Comparison of ENCODE assay signal across 8 mouse cellular contexts in genomic region chr7:24944257-24944950, GRCm38 (mm10). TPM values are rescaled to one million over a fixed set of nuclear protein-coding genes. Genes with fewer than 3 reads are reported as not detected.
DNase-seq lines count a peak whose midpoint lies in the region; ATAC-seq lines count a peak whose summit lies in the region.
"Had no signal": no experiment of that assay in that cellular context is flagged by ENCODE, and none has a peak within 500 bp of the region (broad histone marks: within the 10 kb centered on the region; RNA-seq: fewer than 3 reads in every experiment).

Gm4881 (minus strand) TSS chr7:24944494.

- WGBS in forebrain, embryonic 11.5 days: under 1% methylated on average over 71 of the region's 72 CpGs
- under 1% methylated on average over 57 of the region's 72 CpGs for WGBS in limb, embryonic 12.5 days
- under 1% methylated on average over 70 of the region's 72 CpGs for WGBS in stomach, embryonic 14.5 days

- H3K4me3 ChIP-seq in megakaryocyte, embryonic 14.5 days (replicated peaks): peak within 1 kb of the TSS; percentile 76
- peak within 1 kb of the TSS; percentile 32 for H3K4me3 ChIP-seq in forebrain, embryonic 11.5 days (ENCODE audit: low read depth, low read length)
- peak within 1 kb of the TSS; percentile 38 for H3K4me3 ChIP-seq in limb, embryonic 12.5 days (replicated peaks)
- peak within 1 kb of the TSS; percentile 32 for H3K4me3 ChIP-seq in stomach, embryonic 14.5 days (ENCODE audit: low read depth, low read length)

- H3K9ac ChIP-seq in forebrain, embryonic 11.5 days (ENCODE audit: low read length): peak within 1 kb of the TSS; percentile 37
- peak within 1 kb of the TSS; percentile 45 for H3K9ac ChIP-seq in limb, embryonic 12.5 days (replicated peaks)
- H3K9ac ChIP-seq in stomach, embryonic 14.5 days (replicated peaks; ENCODE audit: low read depth, low read length): no peak within 1 kb of the TSS

- H3K27me3 ChIP-seq in megakaryocyte, embryonic 14.5 days (replicated peaks): peaks cover 99% of the 10 kb centered on the region
- peaks cover 84% of the 10 kb centered on the region for H3K27me3 ChIP-seq in forebrain, embryonic 11.5 days (ENCODE audit: control insufficient read depth, insufficient read depth, low read length)
- H3K27me3 ChIP-seq in limb, embryonic 12.5 days: peaks cover 100% of the 10 kb centered on the region
- peaks cover 71% of the 10 kb centered on the region for H3K27me3 ChIP-seq in stomach, embryonic 14.5 days (ENCODE audit: control insufficient read depth, insufficient read depth, low read length)

- H3K9me3 ChIP-seq in megakaryocyte, embryonic 14.5 days: no peaks in the 10 kb centered on the region
- H3K9me3 ChIP-seq in forebrain, embryonic 11.5 days (ENCODE audit: control insufficient read depth, low read length): no peaks in the 10 kb centered on the region
- H3K9me3 ChIP-seq in limb, embryonic 12.5 days: no peaks in the 10 kb centered on the region
- H3K9me3 ChIP-seq in stomach, embryonic 14.5 days (ENCODE audit: control insufficient read depth, low read depth, low read length): no peaks in the 10 kb centered on the region

- no peak for DNase-seq in forebrain, embryonic 11.5 days (ENCODE audit: low spot score)
- DNase-seq in layer of hippocampus, postnatal 14 days (ENCODE audit: low spot score in 2 of 2): no peak
- no peak for DNase-seq in right cerebral cortex, postnatal 25 days

- no peak within 1 kb of the TSS for H3K27ac ChIP-seq in forebrain, embryonic 11.5 days (ENCODE audit: low read depth, low read length)
- H3K27ac ChIP-seq in limb, embryonic 12.5 days: no peak within 1 kb of the TSS
- H3K27ac ChIP-seq in stomach, embryonic 14.5 days (ENCODE audit: low read length): no peak within 1 kb of the TSS

- H3K4me1 ChIP-seq in megakaryocyte, embryonic 14.5 days: peaks cover 24% of the 10 kb centered on the region
- H3K4me1 ChIP-seq in forebrain, embryonic 11.5 days (replicated peaks; ENCODE audit: control insufficient read depth, insufficient read depth, low read length): peaks cover 5% of the 10 kb centered on the region; the same call in 1 of the 2 replicates
- peaks cover 9% of the 10 kb centered on the region for H3K4me1 ChIP-seq in limb, embryonic 12.5 days (replicated peaks)
- H3K4me1 ChIP-seq in stomach, embryonic 14.5 days (ENCODE audit: control insufficient read depth, insufficient read depth, low read length): no peaks in the 10 kb centered on the region

- no peak for ATAC-seq in megakaryocyte, adult 5-6 weeks (ENCODE audit: poor library complexity, severe bottlenecking)
- no peak for ATAC-seq in forebrain, embryonic 11.5 days (replicated peaks; ENCODE audit: low FRiP score)
- ATAC-seq in limb, embryonic 12.5 days (ENCODE audit: insufficient number of reproducible peaks, insufficient read depth, low FRiP score, low TSS enrichment, low read depth): no peak
- no peak for ATAC-seq in stomach, embryonic 14.5 days (ENCODE audit: insufficient number of reproducible peaks, insufficient read depth, low FRiP score, low read depth)

- peak within 1 kb of the TSS; percentile 62 for H3K4me2 ChIP-seq in forebrain, embryonic 11.5 days (ENCODE audit: low read depth, low read length, severe bottlenecking)
- peak within 1 kb of the TSS; percentile 61 for H3K4me2 ChIP-seq in limb, embryonic 12.5 days
- H3K4me2 ChIP-seq in stomach, embryonic 14.5 days (replicated peaks; ENCODE audit: low read depth, low read length): peak within 1 kb of the TSS; percentile 67

- no peaks in the 10 kb centered on the region for H3K36me3 ChIP-seq in megakaryocyte, embryonic 14.5 days (replicated peaks; ENCODE audit: low read length)
- H3K36me3 ChIP-seq in forebrain, embryonic 11.5 days (ENCODE audit: control insufficient read depth, insufficient read depth, low read length): no peaks in the 10 kb centered on the region
- H3K36me3 ChIP-seq in limb, embryonic 12.5 days: no peaks in the 10 kb centered on the region
- no peaks in the 10 kb centered on the region for H3K36me3 ChIP-seq in stomach, embryonic 14.5 days (ENCODE audit: control insufficient read depth, insufficient read depth, low read length)

RNA-seq across cellular contexts. Expression of gene Gm4881, which starts in this region (rescaled TPM):
- polyA plus RNA-seq in megakaryocyte, embryonic 14.5 days (2012; ENCODE audit: insufficient read depth, low replicate concordance): 0.37 TPM in 1 of 2 replicates, not detected in the other
- not detected in 2 replicates for total RNA-seq in megakaryocyte, adult 5-6 weeks (2015)
- total RNA-seq in megakaryocyte, adult 5-6 weeks (2017): not detected in 2 replicates
- polyA plus RNA-seq in forebrain, embryonic 11.5 days (2014; fragmentation: Nextera tagmentation; extraction: Ambion mirVana): 0.32 and 0.55 TPM in 2 replicates
- polyA plus RNA-seq in limb, embryonic 12.5 days (2016; fragmentation: Nextera tagmentation; extraction: Ambion mirVana): not detected in 2 replicates
- not detected in 2 replicates for polyA plus RNA-seq in stomach, embryonic 14.5 days (2014; fragmentation: Nextera tagmentation; extraction: Ambion mirVana)
- not detected for total RNA-seq in layer of hippocampus, postnatal 14 days (2021)
- total RNA-seq: granulocyte monocyte progenitor cell, adult 5-6 weeks had no signal
